Mouse (Mus musculus) ES-Bruce4 (cell line): ENCODE data around the gene Ltb4r2.

Experiments
- CTCF ChIP-seq: IDR thresholded peaks from one replicate; pipeline ENCODE4 v1.8.1; 2011; ENCODE audit warnings: low read depth, low read length
- EP300 ChIP-seq: IDR thresholded peaks from 2 replicates; pipeline ENCODE4 v1.6.1; 2011; ENCODE audit warnings: low read depth, low read length; ENCODE audit not compliant: insufficient read depth
- POLR2A ChIP-seq: IDR thresholded peaks from one replicate; pipeline ENCODE4 v1.8.1; 2011; ENCODE audit warnings: low read length; ENCODE audit not compliant: insufficient read depth

DNA sequence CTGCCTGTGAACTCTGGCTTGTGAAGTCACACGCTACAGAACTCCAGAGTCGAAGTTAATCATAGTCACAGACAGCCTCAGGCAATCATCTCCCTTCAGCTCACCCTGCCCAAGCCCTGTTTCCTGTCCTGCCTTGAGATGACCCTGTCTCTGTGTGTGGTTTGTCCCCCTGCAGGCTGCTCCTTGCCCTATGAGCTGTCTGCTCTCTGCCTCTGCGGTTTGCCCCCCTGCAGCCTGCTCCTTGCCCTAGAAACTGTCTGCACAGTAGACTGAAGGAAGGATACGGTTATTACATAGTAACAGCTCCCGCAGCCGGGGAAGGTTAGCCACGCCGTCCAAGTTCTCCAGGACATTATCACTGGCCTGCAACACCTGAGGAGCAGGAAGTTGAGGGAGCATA, 44.3 kb upstream of the Ltb4r2 start:
- no peak for TF ChIP-seq POLR2A
- TF ChIP-seq EP300, result no peak
- TF ChIP-seq CTCF, result no peak
